Mouse (Mus musculus): Measurements from ENCODE around the gene Fam76a.

DNA sequence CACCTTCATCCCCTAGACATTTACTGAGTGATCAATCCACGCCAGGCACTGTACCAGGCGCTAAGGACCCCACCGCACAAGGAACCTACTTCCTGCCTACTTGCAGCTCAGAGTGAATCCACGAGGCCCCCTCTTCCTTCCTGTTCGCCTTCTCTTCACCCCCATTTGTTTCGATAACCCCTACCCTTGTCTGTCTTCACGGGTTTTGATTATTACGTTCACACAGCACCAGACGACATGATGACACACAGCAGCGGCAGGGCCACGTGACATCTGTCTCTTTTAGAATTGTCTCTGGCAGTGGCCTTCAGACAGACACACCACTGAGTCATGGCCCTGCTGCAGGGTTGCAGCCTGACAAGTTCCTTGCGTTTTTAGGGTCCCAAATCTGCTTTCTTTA, 21.7 kb upstream of the Fam76a start:
- TF ChIP-seq TAL1 (IDR thresholded peaks at IDR 0.05; ENCODE audit: low read length): no peak
- no peak for TF ChIP-seq GATA1 (IDR thresholded peaks at IDR 0.05; ENCODE audit: low read length)
